8 mouse cellular contexts compared by ENCODE assay signal in the genomic region with DNA sequence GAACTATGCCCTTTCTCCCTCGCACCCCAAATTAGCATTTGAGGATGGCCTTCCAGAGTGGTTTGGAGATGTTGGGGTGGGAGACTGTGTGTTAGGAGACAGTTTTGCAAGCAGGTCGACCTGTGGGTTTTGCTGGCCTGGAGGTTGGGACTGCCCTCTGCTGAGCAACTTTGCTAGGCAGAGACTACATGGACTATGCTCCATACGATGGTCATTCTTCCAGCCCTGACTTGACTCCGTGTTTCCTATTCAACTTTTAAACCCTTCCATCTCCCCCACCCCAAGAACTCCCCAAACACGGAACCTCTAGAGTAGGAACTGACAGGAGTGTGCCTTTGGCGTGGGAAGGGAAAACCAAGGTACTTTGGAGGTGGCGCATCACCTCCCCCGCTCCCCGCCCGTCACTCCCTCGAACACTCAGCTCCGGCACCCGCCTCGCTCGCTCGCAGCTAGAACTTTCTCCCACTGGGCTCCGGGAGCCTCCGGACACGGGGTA. TPM values are rescaled to one million over a fixed set of nuclear protein-coding genes. Genes with fewer than 3 reads are reported as not detected.
DNase-seq lines count a peak whose midpoint lies in the region; ATAC-seq and TF ChIP-seq lines count a peak whose summit lies in the region.

A gene (plus strand): TSS at position 439 of the 496 bp plus-strand sequence.

- 2% methylated on average over 19 of the region's 19 CpGs for WGBS in forebrain, embryonic 15.5 days
- 3% methylated on average over 19 of the region's 19 CpGs for WGBS in hindbrain, embryonic 10.5 days
- under 1% methylated on average over 19 of the region's 19 CpGs for WGBS in limb, embryonic 14.5 days
- WGBS in stomach, postnatal 0 days: 2% methylated on average over 19 of the region's 19 CpGs

- peak within 1 kb of the TSS; percentile 41 for H3K9ac ChIP-seq in forebrain, embryonic 15.5 days (replicated peaks)
- H3K9ac ChIP-seq in limb, embryonic 14.5 days (ENCODE audit: low read depth, low read length, severe bottlenecking): peak within 1 kb of the TSS; percentile 50
- H3K9ac ChIP-seq in stomach, postnatal 0 days (ENCODE audit: low read length): peak within 1 kb of the TSS; percentile 53

- no peaks in the 10 kb centered on the region for H3K36me3 ChIP-seq in forebrain, embryonic 15.5 days
- no peaks in the 10 kb centered on the region for H3K36me3 ChIP-seq in hindbrain, embryonic 10.5 days
- no peaks in the 10 kb centered on the region for H3K36me3 ChIP-seq in limb, embryonic 14.5 days (ENCODE audit: control insufficient read depth, insufficient read depth, low read length)
- H3K36me3 ChIP-seq in stomach, postnatal 0 days (ENCODE audit: control insufficient read depth, insufficient read depth, low read length): no peaks in the 10 kb centered on the region

- H3K27me3 ChIP-seq in forebrain, embryonic 15.5 days: peaks cover 8% of the 10 kb centered on the region; the same call in 1 of the 2 replicates
- peaks cover 35% of the 10 kb centered on the region for H3K27me3 ChIP-seq in hindbrain, embryonic 10.5 days (ENCODE audit: insufficient read depth, poor library complexity, severe bottlenecking)
- peaks cover 22% of the 10 kb centered on the region for H3K27me3 ChIP-seq in limb, embryonic 14.5 days (ENCODE audit: control insufficient read depth, insufficient read depth, low read length)
- H3K27me3 ChIP-seq in stomach, postnatal 0 days (ENCODE audit: control insufficient read depth, insufficient read depth, low read length): no peaks in the 10 kb centered on the region

- H3K27ac ChIP-seq in forebrain, embryonic 15.5 days (replicated peaks): 0 out of 2 replicates have a peak within 1 kb of the TSS, but pooled peaks have one; percentile 27
- H3K27ac ChIP-seq in hindbrain, embryonic 10.5 days: peak within 1 kb of the TSS; percentile 86
- H3K27ac ChIP-seq in limb, embryonic 14.5 days (replicated peaks; ENCODE audit: low read depth, low read length): no peak within 1 kb of the TSS
- no peak within 1 kb of the TSS for H3K27ac ChIP-seq in stomach, postnatal 0 days (replicated peaks)

- DNase-seq in layer of hippocampus, adult 8-10 months (ENCODE audit: low spot score in 2 of 2): no peak
- DNase-seq in layer of hippocampus, adult 9-10 months (ENCODE audit: low spot score): no peak
- DNase-seq in adrenal gland, postnatal 36 days: no peak
- peak; percentile 55 for DNase-seq in hindbrain, embryonic 10.5 days (ENCODE audit: low spot score)
- DNase-seq in limb, embryonic 14.5 days (ENCODE audit: low spot score): no peak
- DNase-seq in stomach, postnatal 0 days (ENCODE audit: low spot score): peak; percentile 35
- no peak for DNase-seq in ovary, postnatal 14 days (ENCODE audit: low spot score)

- H3K4me2 ChIP-seq in forebrain, embryonic 15.5 days (replicated peaks): peak within 1 kb of the TSS; percentile 96
- H3K4me2 ChIP-seq in limb, embryonic 14.5 days (replicated peaks; ENCODE audit: low read depth, low read length, severe bottlenecking): peak within 1 kb of the TSS; percentile 86
- peak within 1 kb of the TSS; percentile 92 for H3K4me2 ChIP-seq in stomach, postnatal 0 days (replicated peaks; ENCODE audit: low read depth)

- TF ChIP-seq POLR2A in limb, embryonic 14.5 days (IDR thresholded peaks at IDR 0.05; ENCODE audit: borderline replicate concordance, extremely low read depth, insufficient read depth, insufficient read length): no peak

- TF ChIP-seq CTCF in stomach, postnatal 0 days (IDR thresholded peaks at IDR 0.05; ENCODE audit: low read depth): peak; percentile 27; the same call in 1 of the 2 replicates

- H3K9me3 ChIP-seq in forebrain, embryonic 15.5 days: no peaks in the 10 kb centered on the region
- peaks cover 7% of the 10 kb centered on the region for H3K9me3 ChIP-seq in hindbrain, embryonic 10.5 days
- H3K9me3 ChIP-seq in limb, embryonic 14.5 days (ENCODE audit: control insufficient read depth, low read length): no peaks in the 10 kb centered on the region
- H3K9me3 ChIP-seq in stomach, postnatal 0 days (ENCODE audit: control insufficient read depth, low read length): no peaks in the 10 kb centered on the region

- H3K4me1 ChIP-seq in forebrain, embryonic 15.5 days: peaks cover 16% of the 10 kb centered on the region
- H3K4me1 ChIP-seq in hindbrain, embryonic 10.5 days (replicated peaks): peaks cover 21% of the 10 kb centered on the region
- peaks cover 7% of the 10 kb centered on the region; the same call in 1 of the 2 replicates for H3K4me1 ChIP-seq in limb, embryonic 14.5 days (ENCODE audit: control insufficient read depth, insufficient read depth, low read length)
- no peaks in the 10 kb centered on the region for H3K4me1 ChIP-seq in stomach, postnatal 0 days (replicated peaks; ENCODE audit: control insufficient read depth, insufficient read depth)

- ATAC-seq in forebrain, embryonic 15.5 days (replicated peaks): peak; percentile 44
- ATAC-seq in limb, embryonic 14.5 days (ENCODE audit: low FRiP score, low read depth): no peak
- no peak for ATAC-seq in stomach, postnatal 0 days (ENCODE audit: low FRiP score, low TSS enrichment)

- H3K4me3 ChIP-seq in forebrain, embryonic 15.5 days: peak within 1 kb of the TSS; percentile 48
- peak within 1 kb of the TSS; percentile 63 for H3K4me3 ChIP-seq in hindbrain, embryonic 10.5 days
- H3K4me3 ChIP-seq in limb, embryonic 14.5 days (replicated peaks; ENCODE audit: low read length): peak within 1 kb of the TSS; percentile 41
- H3K4me3 ChIP-seq in stomach, postnatal 0 days (ENCODE audit: low read depth, low read length): peak within 1 kb of the TSS; percentile 51

- no peak for TF ChIP-seq EP300 in stomach, postnatal 0 days (optimal IDR thresholded peaks at IDR 0.05)

RNA-seq across cellular contexts. Expression of the gene that starts here (rescaled TPM):
- 10 to 100 TPM; 49.1 to 63.0 (median 53.8) TPM for total RNA-seq in layer of hippocampus, adult 8-10 months (2022)
- 10 to 100 TPM; 19.9 to 31.3 TPM for total RNA-seq in adrenal gland, postnatal 36 days (2021)
- 6.2 and 7.5 TPM in 2 replicates for polyA plus RNA-seq in forebrain, embryonic 15.5 days (2015; fragmentation: Nextera tagmentation; extraction: Ambion mirVana)
- 3.2 and 3.4 TPM in 2 replicates for polyA plus RNA-seq in hindbrain, embryonic 10.5 days (2016; fragmentation: Nextera tagmentation; extraction: Ambion mirVana)
- 10.5 and 10.7 TPM in 2 replicates for polyA plus RNA-seq in limb, embryonic 14.5 days (2012; rRNA removed)
- 17.5 and 18.2 TPM in 2 replicates for polyA plus RNA-seq in limb, embryonic 14.5 days (2014; fragmentation: Nextera tagmentation; extraction: Ambion mirVana)
- polyA plus RNA-seq in stomach, postnatal 0 days (2015; fragmentation: Nextera tagmentation; extraction: Ambion mirVana): 19.8 and 20.8 TPM in 2 replicates

Comparison
In these comparisons a context has a peak if more than half of its experiments do, and no peak if none do; other contexts are left out.
1. DNase-seq: peak in hindbrain, embryonic 10.5 days (single experiment) and stomach, postnatal 0 days (single experiment); none in layer of hippocampus, adult 8-10 months (0 of 2), layer of hippocampus, adult 9-10 months (single experiment), adrenal gland, postnatal 36 days (0 of 2), limb, embryonic 14.5 days (single experiment) and ovary, postnatal 14 days (single experiment).
2. H3K27ac ChIP-seq: peak in forebrain, embryonic 15.5 days (single experiment) and hindbrain, embryonic 10.5 days (single experiment); none in limb, embryonic 14.5 days (single experiment) and stomach, postnatal 0 days (single experiment).
3. Peak in every context shown above with its lines, with median percentiles within 50 percentile points of each other: H3K4me2 ChIP-seq, H3K4me3 ChIP-seq and H3K9ac ChIP-seq.